Mouse (Mus musculus): ENCODE measurements around the gene Dab2ip. TPM values are rescaled to one million over a fixed set of nuclear protein-coding genes. Genes with fewer than 3 reads are reported as not detected.

The Dab2ip gene
- polyA plus RNA-seq, 1 experiment, result 28.5 TPM

GRCm38 (mm10) chr2:35595718-35596117 is 37.7 kb downstream of the Dab2ip start:
- H3K27ac ChIP-seq (ENCODE audit: control insufficient read depth, insufficient read depth, low read depth, low read length), result no peak overlapping the region
- TF ChIP-seq POLR2A (IDR thresholded peaks at IDR 0.05; ENCODE audit: control insufficient read depth, low read depth, low read length) (no peak), CTCF (IDR thresholded peaks at IDR 0.05; ENCODE audit: control insufficient read depth, insufficient read depth, insufficient replicate concordance, low read depth, low read length) (no peak)
- H3K4me1 ChIP-seq (ENCODE audit: control insufficient read depth, insufficient read depth, low read length), result no peaks in the 10 kb centered on the region
- no peak overlapping the region for H3K4me3 ChIP-seq (ENCODE audit: control insufficient read depth, low read depth, low read length)
- H3K27me3 ChIP-seq (ENCODE audit: control insufficient read depth, insufficient read depth, low read length), result no peaks in the 10 kb centered on the region
- H3K36me3 ChIP-seq (ENCODE audit: control insufficient read depth, insufficient read depth, low read length), result no peaks in the 10 kb centered on the region

- H3K27ac ChIP-seq (ENCODE audit: control insufficient read depth, insufficient read depth, low read depth, low read length), result no peak overlapping the region
- H3K4me3 ChIP-seq (ENCODE audit: control insufficient read depth, low read depth, low read length), result no peak overlapping the region
- no peaks in the 10 kb centered on the region for H3K36me3 ChIP-seq (ENCODE audit: control insufficient read depth, insufficient read depth, low read length)
- no peaks in the 10 kb centered on the region for H3K27me3 ChIP-seq (ENCODE audit: control insufficient read depth, insufficient read depth, low read length)
- TF ChIP-seq POLR2A (IDR thresholded peaks at IDR 0.05; ENCODE audit: control insufficient read depth, low read depth, low read length), result no peak
- TF ChIP-seq CTCF (IDR thresholded peaks at IDR 0.05; ENCODE audit: control insufficient read depth, insufficient read depth, insufficient replicate concordance, low read depth, low read length), result no peak
- H3K4me1 ChIP-seq (ENCODE audit: control insufficient read depth, insufficient read depth, low read length), result no peaks in the 10 kb centered on the region
These were observed 38.7 kb downstream of the Dab2ip start for GRCm38 (mm10) chr2:35596796-35597195.

GRCm38 (mm10) chr2:35598819-35599218 is 40.8 kb downstream of the Dab2ip start:
- Histone ChIP-seq H3K27ac (ENCODE audit: control insufficient read depth, insufficient read depth, low read depth, low read length) (no peak overlapping the region), H3K4me3 (ENCODE audit: control insufficient read depth, low read depth, low read length) (no peak overlapping the region), H3K4me1 (ENCODE audit: control insufficient read depth, insufficient read depth, low read length) (no peaks in the 10 kb centered on the region), H3K36me3 (ENCODE audit: control insufficient read depth, insufficient read depth, low read length) (no peaks in the 10 kb centered on the region), H3K27me3 (ENCODE audit: control insufficient read depth, insufficient read depth, low read length) (no peaks in the 10 kb centered on the region)
- no peak for TF ChIP-seq CTCF (IDR thresholded peaks at IDR 0.05; ENCODE audit: control insufficient read depth, insufficient read depth, insufficient replicate concordance, low read depth, low read length)
- no peak for TF ChIP-seq POLR2A (IDR thresholded peaks at IDR 0.05; ENCODE audit: control insufficient read depth, low read depth, low read length)

DNA sequence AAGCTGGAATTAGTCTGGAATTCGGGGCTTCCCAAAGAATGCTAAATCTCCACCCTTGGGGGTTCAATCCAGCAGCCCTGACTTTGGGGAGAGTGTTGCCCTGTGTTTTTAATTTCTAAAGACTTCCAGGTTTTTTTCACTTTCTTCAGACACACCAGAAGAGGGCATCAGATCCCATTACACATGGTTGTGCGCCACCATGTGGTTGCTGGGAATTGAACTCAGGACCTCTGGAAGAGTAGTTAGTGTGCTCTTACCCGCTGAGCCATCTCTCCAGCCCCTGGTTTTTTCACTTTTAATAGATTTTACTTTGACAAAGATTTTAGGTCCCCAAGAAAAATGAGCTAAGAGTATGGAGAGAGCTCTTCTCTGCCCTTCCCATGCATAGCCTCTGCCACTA is 43.6 kb downstream of the Dab2ip start:
- H3K36me3 ChIP-seq (ENCODE audit: control insufficient read depth, insufficient read depth, low read length), result no peaks in the 10 kb centered on the region
- H3K27me3 ChIP-seq (ENCODE audit: control insufficient read depth, insufficient read depth, low read length), result no peaks in the 10 kb centered on the region
- no peak for TF ChIP-seq CTCF (IDR thresholded peaks at IDR 0.05; ENCODE audit: control insufficient read depth, insufficient read depth, insufficient replicate concordance, low read depth, low read length)
- no peak for TF ChIP-seq POLR2A (IDR thresholded peaks at IDR 0.05; ENCODE audit: control insufficient read depth, low read depth, low read length)
- no peak overlapping the region for H3K27ac ChIP-seq (ENCODE audit: control insufficient read depth, insufficient read depth, low read depth, low read length)
- no peaks in the 10 kb centered on the region for H3K4me1 ChIP-seq (ENCODE audit: control insufficient read depth, insufficient read depth, low read length)
- H3K4me3 ChIP-seq (ENCODE audit: control insufficient read depth, low read depth, low read length), result no peak overlapping the region

DNA sequence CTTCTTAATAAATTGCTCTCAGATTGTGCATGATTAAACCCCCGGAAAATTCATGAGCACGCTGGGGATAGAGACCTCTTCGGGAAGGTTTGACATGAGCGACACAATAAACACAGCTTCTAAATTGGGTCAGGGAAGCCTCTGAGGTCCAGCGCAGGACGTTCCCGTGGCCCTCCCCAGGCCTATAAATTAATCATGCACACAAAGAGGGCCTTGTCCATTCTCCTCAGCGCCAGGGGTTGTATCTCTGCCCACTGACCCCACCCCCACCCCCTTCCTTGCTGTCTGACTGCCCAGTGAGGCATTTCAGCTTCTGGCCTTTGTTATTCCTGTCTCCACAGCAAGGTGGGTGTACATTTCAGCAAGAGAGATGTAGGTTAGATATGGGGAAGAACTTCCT is 49.4 kb downstream of the Dab2ip start:
- Histone ChIP-seq H3K27me3 (ENCODE audit: control insufficient read depth, insufficient read depth, low read length) (no peaks in the 10 kb centered on the region), H3K27ac (ENCODE audit: control insufficient read depth, insufficient read depth, low read depth, low read length) (no peak overlapping the region), H3K36me3 (ENCODE audit: control insufficient read depth, insufficient read depth, low read length) (no peaks in the 10 kb centered on the region), H3K4me1 (ENCODE audit: control insufficient read depth, insufficient read depth, low read length) (peaks cover 3% of the 10 kb centered on the region), H3K4me3 (ENCODE audit: control insufficient read depth, low read depth, low read length) (no peak overlapping the region)
- TF ChIP-seq POLR2A (IDR thresholded peaks at IDR 0.05; ENCODE audit: control insufficient read depth, low read depth, low read length) (no peak), CTCF (IDR thresholded peaks at IDR 0.05; ENCODE audit: control insufficient read depth, insufficient read depth, insufficient replicate concordance, low read depth, low read length) (no peak)

DNA sequence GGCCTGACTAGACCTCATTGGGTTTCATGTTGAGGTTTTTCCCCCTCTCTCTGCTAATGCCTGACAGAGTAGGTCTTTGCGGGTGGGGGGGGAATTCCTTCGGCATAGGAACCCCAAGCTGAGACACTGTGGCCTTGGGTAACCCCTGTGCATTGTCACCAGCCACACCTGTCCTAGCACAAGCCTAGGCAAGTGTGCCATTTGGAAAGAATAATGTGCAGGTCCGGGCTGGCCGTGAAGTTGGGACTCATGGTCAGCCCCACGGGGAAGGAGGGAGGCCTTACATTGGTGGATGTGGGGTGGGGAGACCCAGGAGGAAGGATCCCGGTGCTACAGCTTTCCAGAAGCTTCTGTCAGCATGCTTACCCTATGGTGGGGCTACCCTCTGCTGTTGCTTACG is 50.8 kb downstream of the Dab2ip start:
- TF ChIP-seq POLR2A (IDR thresholded peaks at IDR 0.05; ENCODE audit: control insufficient read depth, low read depth, low read length), result no peak
- no peak for TF ChIP-seq CTCF (IDR thresholded peaks at IDR 0.05; ENCODE audit: control insufficient read depth, insufficient read depth, insufficient replicate concordance, low read depth, low read length)
- Histone ChIP-seq H3K4me1 (ENCODE audit: control insufficient read depth, insufficient read depth, low read length) (peaks cover 3% of the 10 kb centered on the region), H3K27me3 (ENCODE audit: control insufficient read depth, insufficient read depth, low read length) (no peaks in the 10 kb centered on the region)

DNA sequence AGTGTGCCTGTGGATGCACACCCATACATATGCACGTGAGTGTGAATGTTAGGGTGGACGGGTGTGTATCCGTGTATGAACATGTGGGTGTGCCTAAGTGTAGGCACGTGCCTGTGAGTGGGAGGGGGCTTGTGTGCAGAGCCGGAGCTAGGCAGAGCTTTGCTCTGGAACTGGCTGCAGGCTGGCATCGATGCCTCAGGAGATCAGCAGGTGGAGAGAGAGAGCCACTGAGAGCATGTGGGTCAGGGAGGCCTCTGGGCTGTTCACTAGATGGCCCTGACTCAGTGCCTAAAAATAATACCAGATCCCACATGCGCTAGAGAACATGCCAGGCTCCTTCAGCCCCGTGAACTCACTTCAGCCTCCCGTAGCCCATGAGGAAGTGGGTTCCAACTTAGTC is 51.3 kb downstream of the Dab2ip start:
- Histone ChIP-seq H3K27me3 (ENCODE audit: control insufficient read depth, insufficient read depth, low read length) (no peaks in the 10 kb centered on the region), H3K4me3 (ENCODE audit: control insufficient read depth, low read depth, low read length) (no peak overlapping the region), H3K36me3 (ENCODE audit: control insufficient read depth, insufficient read depth, low read length) (no peaks in the 10 kb centered on the region), H3K4me1 (ENCODE audit: control insufficient read depth, insufficient read depth, low read length) (peaks cover 3% of the 10 kb centered on the region), H3K27ac (ENCODE audit: control insufficient read depth, insufficient read depth, low read depth, low read length) (no peak overlapping the region)
- TF ChIP-seq POLR2A (IDR thresholded peaks at IDR 0.05; ENCODE audit: control insufficient read depth, low read depth, low read length) (no peak), CTCF (IDR thresholded peaks at IDR 0.05; ENCODE audit: control insufficient read depth, insufficient read depth, insufficient replicate concordance, low read depth, low read length) (peak; percentile 22; the same call in 1 of the 2 replicates)

More for the DNA sequence above, 50.8 kb downstream of the Dab2ip start:
- Histone ChIP-seq H3K4me3 (ENCODE audit: control insufficient read depth, low read depth, low read length) (no peak overlapping the region), H3K27ac (ENCODE audit: control insufficient read depth, insufficient read depth, low read depth, low read length) (no peak overlapping the region), H3K36me3 (ENCODE audit: control insufficient read depth, insufficient read depth, low read length) (no peaks in the 10 kb centered on the region)

Data from testis, adult 2 months (tissue).